Mouse (Mus musculus) heart, adult 2 months (tissue): ENCODE results near the gene Krtap1-3.
"Not testable (repeated sequence)": the region's sequence is repeated elsewhere in the genome, so short reads cannot be mapped to it uniquely, and the experiment has no call there.

ENCODE experiments used
- CTCF ChIP-seq: fragments of 200-600 bp; IDR thresholded peaks from 2 replicates; pipeline ENCODE4 v1.8.1; 2022; ENCODE audit warnings: antibody characterized with exemption, mild to moderate bottlenecking, moderate library complexity
- POLR2A ChIP-seq: fragments of 200-500 bp; IDR thresholded peaks from 2 replicates; pipeline ENCODE4 v1.6.1; 2011; ENCODE audit warnings: mild to moderate bottlenecking, low read depth, low read length, control low read depth; ENCODE audit not compliant: insufficient read depth

- not testable (repeated sequence) for TF ChIP-seq CTCF, POLR2A
Observed at GRCm38 (mm10) chr11:99610089-99610488, 18.9 kb upstream of the Krtap1-3 start, which contains the start of gene Gm11937.
